Mouse (Mus musculus) liver, embryonic 16.5 days (tissue): ENCODE data around the gene Dmpk. TPM values are rescaled to one million over a fixed set of nuclear protein-coding genes. Genes with fewer than 3 reads are reported as not detected.
A peak's percentile ranks its signal among the peaks of the same experiment; 100 is the strongest.

Experiments
- ATAC-seq: fragments of 200-750 bp; cut with Nextera tagmentation; 2 replicates; pipeline ENCODE4 v1.8.0; 2017; ENCODE audit warnings: low read depth, mild to moderate bottlenecking, moderate number of reproducible peaks, moderate library complexity
- H3K27ac ChIP-seq: fragments of 300-500 bp; sonication (generic); 2 replicates; pipeline ENCODE4 v1.5.1; 2014; ENCODE audit warnings: mild to moderate bottlenecking, low read length
- H3K27me3 ChIP-seq: fragments of 300-500 bp; sonication (generic); 2 replicates; pipeline ENCODE4 v1.6.1; 2014; ENCODE audit warnings: low read depth, low read length, mixed read lengths; ENCODE audit not compliant: control insufficient read depth, insufficient read depth
- H3K36me3 ChIP-seq: fragments of 300-500 bp; sonication (generic); 2 replicates; pipeline ENCODE4 v1.6.1; 2014; ENCODE audit warnings: mild to moderate bottlenecking; ENCODE audit not compliant: control insufficient read depth, insufficient read depth
- H3K4me1 ChIP-seq: fragments of 300-500 bp; sonication (generic); 2 replicates; pipeline ENCODE4 v1.6.1; 2014; ENCODE audit warnings: low read depth, low read length, mixed read lengths; ENCODE audit not compliant: control insufficient read depth
- H3K4me2 ChIP-seq: fragments of 300-500 bp; sonication (generic); 2 replicates; pipeline ENCODE4 v1.6.1; 2014; ENCODE audit warnings: low read depth, low read length, mixed read lengths
- H3K4me3 ChIP-seq: fragments of 300-500 bp; sonication (generic); 2 replicates; pipeline ENCODE4 v1.5.1; 2014; ENCODE audit warnings: low read depth, mild to moderate bottlenecking, low read length
- H3K9ac ChIP-seq: fragments of 300-500 bp; sonication (generic); 2 replicates; pipeline ENCODE4 v1.6.1; 2014; ENCODE audit warnings: low read depth, low read length
- H3K9me3 ChIP-seq: fragments of 300-500 bp; sonication (generic); replicated peaks from 2 replicates; pipeline ENCODE4 v1.6.1; 2016; ENCODE audit warnings: low read length; ENCODE audit not compliant: control insufficient read depth
- WGBS: fragments of 180-500 bp; shearing (Covaris S2); extraction: QIAGEN DNeasy Blood & Tissue Kit; methylation state at CpG from one replicate; pipeline ENCODE4 v1.1.7; 2014; ENCODE audit not compliant: insufficient replicate concordance; 5-methylcytosine and 5-hydroxymethylcytosine counted together
- polyA plus RNA-seq: library from polyadenylated mRNA; unstranded; fragments of >200 nt; fragmentation: Nextera tagmentation; extraction: Ambion mirVana; gene quantifications from 2 replicates; pipeline ENCODE4 v1.2.1, GENCODE M21; 2015

Gene Dmpk
- polyA plus RNA-seq, 1 experiment from 2014 or later: 17.1 TPM

DNA sequence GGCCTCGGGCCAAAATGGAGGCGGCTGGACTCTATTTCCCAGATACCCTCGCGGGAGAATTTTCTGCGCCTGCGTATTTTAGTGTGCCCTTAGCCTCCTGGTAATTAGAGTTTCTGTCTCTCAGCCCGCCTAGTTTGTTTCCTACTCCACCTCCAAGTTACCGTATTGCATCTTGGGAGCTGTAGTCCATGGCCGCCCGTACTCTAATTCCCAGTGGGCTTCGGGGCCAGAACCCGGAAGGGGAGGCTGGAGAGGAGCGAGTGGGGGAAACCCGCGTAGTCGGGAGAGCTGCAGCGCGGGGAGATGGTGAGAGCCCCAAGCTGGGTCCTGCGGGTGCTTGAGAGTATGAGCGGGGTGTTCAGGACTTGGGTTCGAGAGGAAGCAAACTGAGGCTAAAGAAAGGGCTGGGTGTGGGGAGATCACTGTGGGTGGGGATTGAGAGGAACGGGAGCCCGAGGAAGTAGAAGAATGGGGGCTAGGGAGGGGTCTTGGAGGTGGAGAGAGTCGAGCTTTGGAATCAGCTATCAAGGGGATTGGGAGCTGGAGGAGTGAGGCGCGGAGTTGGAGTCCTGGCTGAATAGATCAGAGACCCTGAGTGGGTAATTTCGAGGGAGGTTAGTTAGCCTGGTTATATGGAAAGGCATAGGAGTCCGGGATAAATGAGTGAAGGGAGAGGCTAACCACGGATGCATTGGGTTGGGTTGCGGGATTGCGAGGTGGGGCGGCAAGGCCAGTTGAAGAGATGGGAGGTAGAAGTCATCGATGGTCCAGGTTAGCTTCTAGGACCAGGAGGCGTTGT lies 36.2 kb downstream of the Dmpk start, which contains the start of gene Fbxo46:
Gene Fbxo46 (plus strand): TSS at position 229 of the 799 bp plus-strand sequence.
- ATAC-seq: peak; percentile 98
- peak within 1 kb of the TSS; percentile 96 for H3K4me3 ChIP-seq
- peaks cover 3% of the 10 kb centered on the region for H3K9me3 ChIP-seq
- peak within 1 kb of the TSS; percentile 86 for H3K9ac ChIP-seq
- WGBS: 1% methylated on average over 34 of the region's 34 CpGs
- H3K36me3 ChIP-seq: no peaks in the 10 kb centered on the region
- peaks cover 16% of the 10 kb centered on the region for H3K4me1 ChIP-seq
- peak within 1 kb of the TSS; percentile 48 for H3K27ac ChIP-seq
- H3K4me2 ChIP-seq: peak within 1 kb of the TSS; percentile 94
- H3K27me3 ChIP-seq: peaks cover 5% of the 10 kb centered on the region; the same call in 1 of the 2 replicates

DNA sequence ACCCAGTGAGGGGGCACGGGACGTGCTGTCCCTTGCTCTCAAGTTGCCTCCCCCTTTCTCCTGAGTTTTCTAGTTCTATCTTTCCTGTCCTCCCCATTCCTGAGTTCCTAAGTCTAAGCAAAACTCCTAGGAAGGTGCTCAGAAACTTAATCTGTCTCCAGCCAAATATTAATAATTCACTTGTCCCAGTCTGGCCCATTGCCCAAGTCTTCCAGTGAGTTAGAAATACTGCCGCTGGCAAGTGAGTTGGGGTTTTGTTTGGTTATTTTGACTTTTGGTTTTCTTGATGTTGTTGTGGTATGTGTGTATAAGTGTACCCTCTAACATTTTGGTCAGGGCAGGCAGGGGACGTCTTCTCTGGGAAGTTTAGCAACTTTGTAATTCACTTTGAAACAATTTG lies 38.0 kb downstream of the Dmpk start:
- Histone ChIP-seq H3K36me3 (no peaks in the 10 kb centered on the region), H3K27ac (no peak overlapping the region), H3K4me2 (no peak overlapping the region), H3K9ac (no peak overlapping the region), H3K4me1 (peaks cover 16% of the 10 kb centered on the region), H3K27me3 (peaks cover 5% of the 10 kb centered on the region; the same call in 1 of the 2 replicates), H3K4me3 (no peak overlapping the region), H3K9me3 (peaks cover 3% of the 10 kb centered on the region)
- no peak for ATAC-seq
- 69% methylated on average over 4 of the region's 4 CpGs for WGBS

DNA sequence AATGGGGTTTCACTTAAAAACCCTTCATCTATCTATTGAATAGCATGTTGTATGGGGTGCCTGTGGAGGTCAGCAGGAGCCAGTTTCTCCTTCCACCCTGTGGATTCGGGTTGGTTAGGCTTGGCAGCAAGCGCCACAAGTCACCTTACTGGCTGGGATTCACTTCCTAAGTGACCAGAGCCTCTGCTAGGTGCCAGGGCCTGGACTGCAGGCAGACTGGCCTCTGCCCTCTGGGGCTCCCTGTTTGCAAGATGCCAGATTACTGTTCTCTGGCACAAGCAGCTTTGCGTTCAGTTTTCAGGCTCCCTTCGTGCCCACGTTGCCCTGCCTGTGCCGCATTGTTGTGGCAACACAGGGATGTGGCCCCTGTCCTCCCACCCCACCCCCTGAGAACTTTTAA lies 41.1 kb downstream of the Dmpk start:
- Histone ChIP-seq H3K4me1 (peaks cover 9% of the 10 kb centered on the region), H3K9ac (no peak overlapping the region), H3K27me3 (no peaks in the 10 kb centered on the region), H3K36me3 (no peaks in the 10 kb centered on the region), H3K4me2 (no peak overlapping the region), H3K4me3 (no peak overlapping the region), H3K9me3 (no peaks in the 10 kb centered on the region), H3K27ac (no peak overlapping the region)
- ATAC-seq: no peak
- 85% methylated on average over 6 of the region's 6 CpGs for WGBS

DNA sequence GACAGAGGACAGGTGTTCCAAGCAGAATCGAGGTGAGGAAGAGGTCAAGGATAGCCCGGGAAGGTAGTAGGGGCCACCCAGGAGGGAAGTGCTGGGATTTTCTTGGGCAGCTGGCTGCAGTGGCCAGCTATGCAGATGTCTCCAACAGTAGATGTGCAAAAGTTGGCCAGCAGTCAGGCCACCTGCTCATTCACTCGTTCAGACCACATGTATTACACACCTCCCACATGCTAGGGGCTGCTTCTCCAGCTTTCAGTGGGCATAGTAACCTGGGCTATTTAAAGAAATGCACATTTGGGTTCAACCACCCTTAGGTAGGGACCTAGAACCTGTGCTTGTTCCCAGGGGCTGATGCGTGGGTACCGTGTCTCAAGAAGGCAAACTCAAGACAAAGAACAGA lies 44.1 kb downstream of the Dmpk start:
- Histone ChIP-seq H3K4me1 (peaks cover 11% of the 10 kb centered on the region), H3K9ac (no peak overlapping the region), H3K27ac (no peak overlapping the region), H3K36me3 (no peaks in the 10 kb centered on the region), H3K27me3 (no peaks in the 10 kb centered on the region), H3K9me3 (no peaks in the 10 kb centered on the region), H3K4me2 (no peak overlapping the region), H3K4me3 (no peak overlapping the region)
- ATAC-seq: no peak
- 75% methylated on average over 5 of the region's 5 CpGs for WGBS

DNA sequence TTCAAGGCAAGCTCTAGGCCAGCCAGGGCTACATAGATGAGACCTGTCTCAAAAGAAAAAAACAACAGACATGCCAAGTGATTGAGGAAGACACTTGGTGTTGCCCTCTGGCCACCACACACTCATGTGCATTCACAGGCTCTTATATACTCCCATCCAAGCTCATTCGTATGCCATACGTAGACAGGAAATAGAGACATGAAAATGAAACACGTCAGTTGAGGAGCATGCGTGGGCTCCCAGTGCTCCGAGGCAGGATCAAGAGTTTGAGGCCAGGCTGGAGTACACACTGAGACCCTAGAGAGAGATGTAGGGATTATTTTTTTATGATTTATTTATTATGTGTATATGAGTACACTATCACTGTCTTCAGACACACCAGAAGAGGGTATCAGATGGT lies 45.7 kb downstream of the Dmpk start:
- Histone ChIP-seq H3K4me1 (peaks cover 11% of the 10 kb centered on the region), H3K27ac (no peak overlapping the region), H3K4me3 (no peak overlapping the region), H3K36me3 (no peaks in the 10 kb centered on the region), H3K4me2 (no peak overlapping the region), H3K9me3 (no peaks in the 10 kb centered on the region), H3K27me3 (no peaks in the 10 kb centered on the region), H3K9ac (no peak overlapping the region)
- WGBS: 85% methylated on average over 5 of the region's 5 CpGs
- ATAC-seq: no peak

DNA sequence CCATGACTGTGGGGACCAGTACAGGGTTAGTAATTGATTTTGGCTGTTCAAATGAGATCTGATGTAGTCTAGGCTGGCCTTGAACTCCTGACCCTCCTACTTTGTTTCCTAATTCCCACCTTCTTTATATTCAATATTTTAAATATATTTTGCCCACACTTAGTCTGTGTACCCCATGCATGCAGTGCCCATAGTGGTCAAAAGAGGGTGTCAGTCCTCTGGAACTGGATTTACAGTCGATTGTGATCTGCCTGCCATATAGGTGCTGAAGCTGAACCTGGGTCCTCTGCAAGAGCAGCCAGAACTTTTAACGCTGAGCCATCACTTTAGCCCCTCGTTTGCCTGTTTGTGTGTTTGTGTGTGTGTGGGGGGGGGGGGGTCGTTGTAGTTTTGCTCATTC lies 47.0 kb downstream of the Dmpk start:
- Histone ChIP-seq H3K4me2 (peak overlapping the region; percentile 72), H3K36me3 (peaks cover 3% of the 10 kb centered on the region; the same call in 1 of the 2 replicates), H3K27me3 (no peaks in the 10 kb centered on the region), H3K9ac (peak overlapping the region; percentile 33; the same call in 1 of the 2 replicates), H3K4me1 (peaks cover 11% of the 10 kb centered on the region), H3K4me3 (no peak overlapping the region; the same call in 1 of the 2 replicates), H3K9me3 (no peaks in the 10 kb centered on the region), H3K27ac (peak overlapping the region; percentile 75; the same call in 1 of the 2 replicates)
- WGBS: 29% methylated on average over 4 of the region's 4 CpGs
- no peak for ATAC-seq

DNA sequence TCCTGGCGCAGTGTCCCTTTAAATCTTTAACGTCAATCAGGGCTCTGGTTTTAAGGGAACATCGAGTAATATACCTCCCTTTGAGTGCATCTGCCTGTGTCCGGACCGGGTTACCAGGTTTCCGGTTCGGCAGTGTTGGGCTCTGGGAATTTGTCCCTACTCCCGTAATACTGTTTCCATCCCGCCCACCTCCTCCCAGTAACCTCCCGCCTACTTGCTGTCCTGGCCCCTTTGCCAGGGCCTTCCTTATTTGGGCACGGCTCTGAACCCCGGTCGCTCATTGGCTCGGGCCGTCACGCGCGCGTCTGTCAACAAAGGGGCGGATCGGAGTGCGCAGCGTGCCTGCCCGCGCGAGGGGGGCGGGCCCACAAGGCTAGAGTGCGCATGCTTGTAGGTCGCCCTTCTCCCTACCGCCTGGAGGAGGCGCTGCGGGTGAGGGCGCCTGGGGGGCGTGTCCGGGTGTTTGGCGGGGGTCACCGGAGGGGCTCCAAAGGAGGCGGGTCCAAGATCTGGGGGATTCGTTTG lies 47.7 kb downstream of the Dmpk start:
- H3K27ac ChIP-seq: peak overlapping the region; percentile 75; the same call in 1 of the 2 replicates
- under 1% methylated on average over 39 of the region's 39 CpGs for WGBS

DNA sequence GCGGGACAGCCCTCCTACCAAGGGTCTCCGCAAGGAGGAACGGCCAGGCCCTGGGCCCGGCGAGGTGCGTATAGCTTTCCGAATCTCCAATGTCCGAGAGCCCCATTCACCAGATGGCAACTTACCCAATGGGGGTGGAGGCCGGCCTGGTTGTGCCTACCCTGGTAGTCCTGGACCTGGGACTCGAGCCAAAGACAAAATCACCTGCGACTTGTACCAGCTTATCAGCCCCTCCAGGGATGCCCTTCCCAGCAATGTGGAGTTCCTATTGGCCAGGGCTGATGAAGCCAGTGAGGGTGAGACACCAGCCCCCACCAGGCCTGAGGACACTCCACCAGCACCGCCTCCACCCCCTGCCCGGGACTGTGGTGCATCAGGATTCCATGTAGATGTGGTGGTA lies 52.5 kb downstream of the Dmpk start:
- Histone ChIP-seq H3K27me3 (no peaks in the 10 kb centered on the region), H3K4me3 (no peak overlapping the region), H3K4me2 (no peak overlapping the region), H3K36me3 (peaks cover 19% of the 10 kb centered on the region), H3K27ac (no peak overlapping the region), H3K9me3 (no peaks in the 10 kb centered on the region), H3K9ac (no peak overlapping the region), H3K4me1 (peaks cover 9% of the 10 kb centered on the region)
- 87% methylated on average over 13 of the region's 13 CpGs for WGBS
- no peak for ATAC-seq

More for the DNA sequence above, 47.7 kb downstream of the Dmpk start:
- Histone ChIP-seq H3K4me1 (peaks cover 11% of the 10 kb centered on the region), H3K4me2 (peak overlapping the region; percentile 72), H3K9me3 (no peaks in the 10 kb centered on the region), H3K36me3 (peaks cover 10% of the 10 kb centered on the region), H3K9ac (peak overlapping the region; percentile 33), H3K27me3 (no peaks in the 10 kb centered on the region), H3K4me3 (peak overlapping the region; percentile 59)
- peak; percentile 98 for ATAC-seq
